Mouse (Mus musculus): ENCODE data around the gene Slc9a9. TPM values are rescaled to one million over a fixed set of nuclear protein-coding genes. Genes with fewer than 3 reads are reported as not detected.
A peak's percentile ranks its signal among the peaks of the same experiment; 100 is the strongest.

The Slc9a9 gene
- polyA plus RNA-seq, 1 experiment from 2014 or later = 4.4 TPM

DNA sequence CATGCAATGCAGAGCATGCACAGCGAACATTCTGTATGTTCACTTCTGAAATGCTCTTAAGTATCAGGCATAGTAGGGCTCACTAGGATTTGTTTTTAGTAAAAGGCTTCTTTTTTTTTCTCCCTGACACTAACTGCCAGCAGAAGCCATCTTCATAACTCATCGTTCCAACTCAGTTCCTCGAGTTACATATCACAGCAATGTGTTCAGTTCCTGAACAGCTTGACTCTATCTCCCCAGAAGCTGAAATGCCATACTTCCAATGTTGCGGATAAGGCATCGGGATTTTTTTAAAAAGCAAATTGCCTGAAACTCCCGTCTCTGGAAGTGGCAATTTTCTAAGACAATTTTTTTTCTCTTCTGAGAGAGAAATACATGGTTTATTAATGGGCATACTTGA, 586.1 kb downstream of the Slc9a9 start:
- no peaks in the 10 kb centered on the region for H3K9me3 ChIP-seq (ENCODE audit: control insufficient read depth, low read length)
- H3K4me3 ChIP-seq (ENCODE audit: low read length) = no peak overlapping the region
- H3K4me1 ChIP-seq (ENCODE audit: control insufficient read depth, insufficient read depth, low read length) = no peaks in the 10 kb centered on the region
- ATAC-seq (ENCODE audit: low FRiP score, low TSS enrichment) = no peak
- no peak overlapping the region for H3K27ac ChIP-seq (ENCODE audit: low read depth, low read length)
- H3K36me3 ChIP-seq (ENCODE audit: control insufficient read depth, insufficient read depth, low read length) = no peaks in the 10 kb centered on the region
- H3K27me3 ChIP-seq (ENCODE audit: control insufficient read depth, insufficient read depth, low read length) = no peaks in the 10 kb centered on the region
- whole genome bisulfite sequencing = 76% methylated on average over 6 of the region's 6 CpGs
- H3K4me2 ChIP-seq (replicated peaks; ENCODE audit: low read depth, low read length) = no peak overlapping the region
- no peak overlapping the region for H3K9ac ChIP-seq (ENCODE audit: low read depth, low read length)

DNA sequence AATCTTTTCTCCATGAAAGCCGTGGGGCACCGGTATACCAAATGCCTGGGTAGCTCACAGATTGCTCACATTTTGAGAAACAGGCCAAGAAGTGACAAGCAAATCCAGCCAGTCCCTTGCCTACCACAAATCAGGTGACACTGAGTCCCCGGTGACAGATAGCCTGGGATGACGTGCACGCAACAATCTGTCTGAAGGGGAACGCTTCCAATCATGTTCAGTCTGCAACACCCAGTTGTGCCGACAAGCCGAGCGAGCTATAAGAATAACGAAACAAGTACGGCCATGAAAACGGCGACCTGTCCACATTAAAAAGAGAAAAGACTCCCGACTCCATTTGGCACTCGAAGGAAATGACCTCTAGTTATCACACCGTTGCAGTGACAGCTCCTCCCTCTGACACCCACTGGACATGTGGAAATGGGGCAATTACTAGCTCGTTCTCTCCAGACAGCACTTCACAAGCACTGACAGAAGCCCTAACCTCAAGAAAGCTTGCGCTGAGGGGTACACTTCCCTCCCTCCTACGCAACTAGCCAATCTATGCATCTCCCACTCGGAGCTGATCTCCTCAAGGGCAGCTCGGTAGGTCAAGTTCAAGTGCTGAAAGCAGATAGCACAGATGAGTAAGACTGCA, 587.1 kb downstream of the Slc9a9 start:
- H3K4me2 ChIP-seq (replicated peaks; ENCODE audit: low read depth, low read length) = no peak overlapping the region; the same call in 1 of the 2 replicates
- no peaks in the 10 kb centered on the region for H3K4me1 ChIP-seq (ENCODE audit: control insufficient read depth, insufficient read depth, low read length)
- 51% methylated on average over 21 of the region's 21 CpGs for WGBS
- no peak overlapping the region for H3K4me3 ChIP-seq (ENCODE audit: low read length)
- H3K27me3 ChIP-seq (ENCODE audit: control insufficient read depth, insufficient read depth, low read length) = no peaks in the 10 kb centered on the region
- no peak for ATAC-seq (ENCODE audit: low FRiP score, low TSS enrichment)
- H3K9ac ChIP-seq (ENCODE audit: low read depth, low read length) = no peak overlapping the region
- H3K27ac ChIP-seq (ENCODE audit: low read depth, low read length) = no peak overlapping the region
- no peaks in the 10 kb centered on the region for H3K9me3 ChIP-seq (ENCODE audit: control insufficient read depth, low read length)
- no peaks in the 10 kb centered on the region for H3K36me3 ChIP-seq (ENCODE audit: control insufficient read depth, insufficient read depth, low read length)

DNA sequence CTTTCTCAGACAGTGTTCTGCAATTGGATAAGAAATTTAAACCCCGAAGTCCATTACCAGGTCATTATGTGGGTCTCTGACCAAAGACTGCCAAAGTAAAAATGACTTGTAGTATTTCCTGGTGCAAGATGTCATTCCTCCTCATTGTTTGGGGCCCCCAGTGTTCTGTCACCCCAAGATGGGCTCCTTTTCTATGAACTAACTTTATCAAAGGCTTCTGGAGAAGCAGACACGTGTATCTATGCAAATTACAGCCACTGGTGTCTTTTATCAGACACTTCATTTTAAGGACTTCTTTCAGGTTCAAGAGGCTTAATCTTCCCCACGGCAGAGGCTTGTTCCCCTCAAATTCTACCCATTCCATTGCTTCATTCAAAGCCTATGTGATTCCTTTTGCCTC, 593.1 kb downstream of the Slc9a9 start:
- Histone ChIP-seq H3K36me3 (ENCODE audit: control insufficient read depth, insufficient read depth, low read length) (no peaks in the 10 kb centered on the region), H3K27ac (ENCODE audit: low read depth, low read length) (no peak overlapping the region), H3K27me3 (ENCODE audit: control insufficient read depth, insufficient read depth, low read length) (no peaks in the 10 kb centered on the region), H3K9ac (ENCODE audit: low read depth, low read length) (no peak overlapping the region), H3K4me3 (ENCODE audit: low read length) (no peak overlapping the region), H3K4me1 (ENCODE audit: control insufficient read depth, insufficient read depth, low read length) (no peaks in the 10 kb centered on the region), H3K4me2 (replicated peaks; ENCODE audit: low read depth, low read length) (no peak overlapping the region), H3K9me3 (ENCODE audit: control insufficient read depth, low read length) (no peaks in the 10 kb centered on the region)
- WGBS = 68% methylated on average over 3 of the region's 3 CpGs
- ATAC-seq (ENCODE audit: low FRiP score, low TSS enrichment) = no peak

DNA sequence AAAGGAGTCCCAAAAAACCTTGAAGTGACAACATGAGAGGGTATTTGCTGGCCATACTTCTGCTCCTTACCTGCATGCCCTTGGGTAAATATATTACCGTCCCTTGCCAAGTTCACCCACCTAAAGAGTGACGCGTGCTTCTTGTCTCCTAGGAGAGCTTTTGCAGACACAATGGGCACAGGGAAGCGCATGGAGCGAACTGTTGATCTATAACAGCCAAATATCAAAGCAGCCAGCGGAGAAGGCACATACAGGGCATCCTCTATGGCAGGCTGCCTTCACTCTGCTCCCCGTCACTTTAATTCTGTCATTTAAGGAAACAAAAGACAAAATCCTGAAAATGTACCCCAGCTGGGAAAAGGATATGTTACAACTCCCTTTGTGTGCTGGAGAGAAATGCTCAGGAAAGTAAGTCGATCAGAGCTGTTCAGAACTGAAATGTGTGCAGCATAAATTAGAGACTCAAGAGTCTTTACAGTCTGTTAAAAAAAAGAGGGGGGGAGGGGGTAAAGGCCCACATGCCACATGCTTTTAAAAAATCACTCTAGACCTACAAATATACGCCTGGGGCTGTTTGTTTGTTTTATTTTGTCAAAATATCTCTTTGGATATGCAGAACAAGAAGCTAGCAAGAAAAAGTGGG, 594.3 kb downstream of the Slc9a9 start:
- H3K27me3 ChIP-seq (ENCODE audit: control insufficient read depth, insufficient read depth, low read length) = no peaks in the 10 kb centered on the region
- H3K36me3 ChIP-seq (ENCODE audit: control insufficient read depth, insufficient read depth, low read length) = no peaks in the 10 kb centered on the region
- H3K4me2 ChIP-seq (replicated peaks; ENCODE audit: low read depth, low read length) = no peak overlapping the region
- H3K4me3 ChIP-seq (ENCODE audit: low read length) = no peak overlapping the region
- no peaks in the 10 kb centered on the region for H3K9me3 ChIP-seq (ENCODE audit: control insufficient read depth, low read length)
- H3K27ac ChIP-seq (ENCODE audit: low read depth, low read length) = no peak overlapping the region
- ATAC-seq (ENCODE audit: low FRiP score, low TSS enrichment) = no peak
- WGBS = 73% methylated on average over 9 of the region's 9 CpGs
- H3K4me1 ChIP-seq (ENCODE audit: control insufficient read depth, insufficient read depth, low read length) = no peaks in the 10 kb centered on the region
- H3K9ac ChIP-seq (ENCODE audit: low read depth, low read length) = no peak overlapping the region

DNA sequence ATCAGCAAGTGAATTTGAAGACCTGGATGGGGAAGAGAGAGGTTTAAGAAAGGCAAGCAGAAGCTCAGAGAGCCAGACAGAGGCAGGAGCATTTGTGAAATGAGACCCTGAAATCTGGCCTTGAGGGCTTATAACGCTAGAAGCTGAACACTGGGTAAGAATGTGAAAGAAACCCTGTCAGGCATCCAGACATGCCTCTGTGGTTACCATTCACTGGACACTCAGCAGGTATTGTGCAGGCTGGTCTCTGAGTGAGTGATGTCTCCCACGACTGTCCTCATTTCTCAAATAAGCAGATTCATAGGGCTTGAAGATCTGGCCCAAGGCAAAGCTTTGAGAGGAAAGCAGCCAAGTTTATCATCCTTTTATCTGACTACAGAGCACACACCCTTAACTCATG, 596.5 kb downstream of the Slc9a9 start:
- H3K4me1 ChIP-seq (ENCODE audit: control insufficient read depth, insufficient read depth, low read length) = no peaks in the 10 kb centered on the region
- H3K27ac ChIP-seq (ENCODE audit: low read depth, low read length) = no peak overlapping the region
- no peak overlapping the region for H3K9ac ChIP-seq (ENCODE audit: low read depth, low read length)
- H3K36me3 ChIP-seq (ENCODE audit: control insufficient read depth, insufficient read depth, low read length) = no peaks in the 10 kb centered on the region
- no peaks in the 10 kb centered on the region for H3K27me3 ChIP-seq (ENCODE audit: control insufficient read depth, insufficient read depth, low read length)
- no peak overlapping the region for H3K4me3 ChIP-seq (ENCODE audit: low read length)
- H3K9me3 ChIP-seq (ENCODE audit: control insufficient read depth, low read length) = no peaks in the 10 kb centered on the region
- 50% methylated on average over 2 of the region's 2 CpGs for WGBS
- no peak for ATAC-seq (ENCODE audit: low FRiP score, low TSS enrichment)
- no peak overlapping the region for H3K4me2 ChIP-seq (replicated peaks; ENCODE audit: low read depth, low read length)

DNA sequence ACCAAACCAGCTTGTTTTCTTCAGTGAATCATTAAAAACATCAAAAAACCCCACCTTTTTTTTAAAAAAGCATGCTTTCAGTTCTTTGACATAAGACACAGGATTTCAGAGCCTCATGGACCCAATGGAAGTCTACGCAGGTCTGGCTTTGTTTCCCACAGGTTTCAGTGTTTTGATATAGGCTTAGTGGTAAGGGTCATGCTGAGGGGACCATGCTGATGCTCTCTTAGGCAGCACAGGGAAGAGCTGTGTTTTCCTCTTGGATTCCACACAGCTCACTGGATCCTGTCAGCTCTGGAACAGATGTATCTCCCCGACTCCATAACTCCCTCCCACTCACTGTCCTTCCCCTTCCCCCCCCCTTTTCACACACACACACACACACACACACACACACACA, 597.2 kb downstream of the Slc9a9 start:
- H3K9ac ChIP-seq (ENCODE audit: low read depth, low read length) = no peak overlapping the region
- 61% methylated on average over 2 of the region's 2 CpGs for WGBS
- no peak overlapping the region for H3K4me3 ChIP-seq (ENCODE audit: low read length)
- H3K4me1 ChIP-seq (ENCODE audit: control insufficient read depth, insufficient read depth, low read length) = no peaks in the 10 kb centered on the region
- H3K27me3 ChIP-seq (ENCODE audit: control insufficient read depth, insufficient read depth, low read length) = no peaks in the 10 kb centered on the region
- H3K4me2 ChIP-seq (replicated peaks; ENCODE audit: low read depth, low read length) = no peak overlapping the region
- no peaks in the 10 kb centered on the region for H3K36me3 ChIP-seq (ENCODE audit: control insufficient read depth, insufficient read depth, low read length)
- ATAC-seq (ENCODE audit: low FRiP score, low TSS enrichment) = peak; percentile 39; the same call in 1 of the 2 replicates
- no peak overlapping the region for H3K27ac ChIP-seq (ENCODE audit: low read depth, low read length)
- no peaks in the 10 kb centered on the region for H3K9me3 ChIP-seq (ENCODE audit: control insufficient read depth, low read length)

DNA sequence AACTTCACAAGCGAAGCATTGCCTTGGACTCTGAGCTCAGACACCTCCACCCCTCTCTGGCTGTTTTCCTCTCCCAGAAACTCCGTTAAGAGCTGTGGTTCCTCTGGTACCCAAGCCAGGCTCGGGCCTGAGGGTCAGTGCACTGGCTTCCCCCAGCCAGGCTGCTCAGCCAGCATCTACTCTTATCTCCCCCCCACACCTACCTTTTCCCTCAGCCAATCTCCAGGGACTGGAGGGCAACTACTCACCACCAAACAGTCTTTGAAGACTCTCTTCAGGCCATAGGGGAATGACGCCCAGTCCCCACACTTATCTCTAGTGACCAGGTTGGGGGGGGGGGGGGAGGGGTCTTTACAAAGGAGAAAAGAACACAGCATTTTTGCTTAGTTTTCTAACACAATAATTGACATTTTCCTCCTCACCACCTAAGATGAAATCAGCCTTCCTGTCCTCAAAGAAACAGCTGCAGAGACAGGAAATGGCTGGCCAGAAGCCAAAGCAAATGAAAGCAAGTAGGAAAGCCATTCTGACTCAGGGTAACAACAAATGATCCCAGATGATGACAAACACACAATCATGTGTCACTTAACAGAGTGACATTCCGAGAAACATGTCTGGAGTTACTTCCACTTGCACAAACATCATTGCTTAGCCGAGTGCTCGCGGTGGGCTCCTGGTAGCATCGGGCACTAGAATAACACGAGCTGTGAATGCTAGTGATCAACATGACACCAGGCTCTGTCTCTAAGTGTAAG, 610.1 kb downstream of the Slc9a9 start:
- no peaks in the 10 kb centered on the region for H3K4me1 ChIP-seq (ENCODE audit: control insufficient read depth, insufficient read depth, low read length)
- ATAC-seq (ENCODE audit: low FRiP score, low TSS enrichment) = 0 out of 2 replicates have a peak, but pooled peaks have one; percentile 35
- WGBS = 63% methylated on average over 10 of the region's 10 CpGs
- no peak overlapping the region for H3K4me3 ChIP-seq (ENCODE audit: low read length)
- no peak overlapping the region for H3K27ac ChIP-seq (ENCODE audit: low read depth, low read length)
- H3K27me3 ChIP-seq (ENCODE audit: control insufficient read depth, insufficient read depth, low read length) = no peaks in the 10 kb centered on the region
- no peaks in the 10 kb centered on the region for H3K36me3 ChIP-seq (ENCODE audit: control insufficient read depth, insufficient read depth, low read length)
- no peaks in the 10 kb centered on the region for H3K9me3 ChIP-seq (ENCODE audit: control insufficient read depth, low read length)
- no peak overlapping the region for H3K4me2 ChIP-seq (replicated peaks; ENCODE audit: low read depth, low read length)
- no peak overlapping the region for H3K9ac ChIP-seq (ENCODE audit: low read depth, low read length)

Measured in kidney, embryonic 14.5 days (tissue).